12 mouse cellular contexts compared by ENCODE assay signal in the genomic region with DNA sequence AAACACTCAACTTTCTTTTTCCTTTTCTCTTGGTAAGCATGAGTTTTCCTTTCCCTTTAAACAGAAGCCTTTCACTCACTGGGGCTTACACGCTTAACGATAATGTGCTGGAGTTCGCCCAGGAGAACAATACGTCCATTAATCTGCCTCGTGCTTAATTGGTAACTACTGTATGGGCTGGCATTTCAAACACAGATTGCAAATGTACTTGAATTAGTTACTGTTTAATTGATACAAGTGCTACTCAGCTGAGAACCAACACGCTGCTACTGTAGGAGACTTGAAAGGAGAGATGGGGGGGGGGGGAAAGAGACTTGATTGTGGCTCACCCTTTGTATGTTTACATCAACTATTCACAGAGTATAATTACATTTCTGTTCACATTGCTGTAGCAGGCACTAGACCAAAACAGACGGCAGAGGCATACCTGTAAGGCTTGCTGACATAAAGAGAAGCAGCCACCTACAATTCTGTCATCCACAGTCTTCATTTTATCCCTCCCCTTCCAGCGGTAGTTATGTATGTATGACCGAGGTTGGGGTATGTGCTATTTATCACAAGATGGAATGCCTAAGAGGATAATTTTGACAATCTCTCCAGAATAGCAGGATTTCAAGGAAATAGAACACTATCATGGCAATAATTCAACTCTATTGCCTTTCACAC.
DNase-seq lines count a peak whose midpoint lies in the region; ATAC-seq lines count a peak whose summit lies in the region.
"Had no signal": no experiment of that assay in that cellular context is flagged by ENCODE, and none has a peak within 500 bp of the region (broad histone marks: within the 10 kb centered on the region; RNA-seq: fewer than 3 reads in every experiment).

No protein-coding gene starts in this region.

- WGBS in embryonic facial prominence, embryonic 11.5 days, result 44% methylated on average over 9 of the region's 9 CpGs
- WGBS in embryonic facial prominence, embryonic 10.5 days, result 47% methylated on average over 9 of the region's 9 CpGs
- 46% methylated on average over 9 of the region's 9 CpGs for WGBS in midbrain, embryonic 14.5 days
- 79% methylated on average over 9 of the region's 9 CpGs for WGBS in midbrain, embryonic 11.5 days
- 25% methylated on average over 9 of the region's 9 CpGs for WGBS in kidney, embryonic 15.5 days
- 40% methylated on average over 9 of the region's 9 CpGs for WGBS in stomach, embryonic 16.5 days

- no peak; the same call in 1 of the 2 replicates for ATAC-seq in embryonic facial prominence, embryonic 11.5 days (replicated peaks; ENCODE audit: insufficient number of reproducible peaks, low FRiP score, low TSS enrichment, low read depth)
- no peak for ATAC-seq in midbrain, embryonic 14.5 days (ENCODE audit: low FRiP score, low TSS enrichment)
- ATAC-seq in midbrain, embryonic 11.5 days (ENCODE audit: low FRiP score), result no peak
- ATAC-seq in kidney, embryonic 15.5 days (replicated peaks; ENCODE audit: low FRiP score), result peak; percentile 77
- ATAC-seq in stomach, embryonic 16.5 days (ENCODE audit: insufficient read depth, low FRiP score), result 0 out of 2 replicates have a peak, but pooled peaks have one; percentile 36
- ATAC-seq: liver, postnatal 0 days had no signal

- no peaks in the 10 kb centered on the region for H3K9me3 ChIP-seq in embryonic facial prominence, embryonic 11.5 days (replicated peaks; ENCODE audit: control insufficient read depth, low read length)
- no peaks in the 10 kb centered on the region for H3K9me3 ChIP-seq in embryonic facial prominence, embryonic 10.5 days
- H3K9me3 ChIP-seq in midbrain, embryonic 14.5 days (ENCODE audit: control insufficient read depth, low read length), result no peaks in the 10 kb centered on the region
- H3K9me3 ChIP-seq in midbrain, embryonic 11.5 days (ENCODE audit: control insufficient read depth, low read length), result no peaks in the 10 kb centered on the region
- no peaks in the 10 kb centered on the region for H3K9me3 ChIP-seq in kidney, embryonic 15.5 days (replicated peaks)
- no peaks in the 10 kb centered on the region for H3K9me3 ChIP-seq in stomach, embryonic 16.5 days (replicated peaks; ENCODE audit: control insufficient read depth, low read length)
- H3K9me3 ChIP-seq: embryonic facial prominence, embryonic 12.5 days; heart, embryonic 15.5 days had no signal

- H3K36me3 ChIP-seq in embryonic facial prominence, embryonic 11.5 days (replicated peaks; ENCODE audit: control insufficient read depth, insufficient read depth, low read depth, low read length), result no peaks in the 10 kb centered on the region
- no peaks in the 10 kb centered on the region for H3K36me3 ChIP-seq in embryonic facial prominence, embryonic 10.5 days (replicated peaks)
- no peaks in the 10 kb centered on the region for H3K36me3 ChIP-seq in midbrain, embryonic 14.5 days (ENCODE audit: control insufficient read depth, insufficient read depth, low read length)
- H3K36me3 ChIP-seq in midbrain, embryonic 11.5 days (ENCODE audit: control insufficient read depth, insufficient read depth, low read length), result no peaks in the 10 kb centered on the region
- no peaks in the 10 kb centered on the region for H3K36me3 ChIP-seq in kidney, embryonic 15.5 days
- H3K36me3 ChIP-seq in stomach, embryonic 16.5 days (ENCODE audit: control insufficient read depth, insufficient read depth, low read length), result no peaks in the 10 kb centered on the region
- H3K36me3 ChIP-seq: embryonic facial prominence, embryonic 12.5 days; heart, embryonic 15.5 days had no signal

- H3K4me1 ChIP-seq in embryonic facial prominence, embryonic 11.5 days (ENCODE audit: control insufficient read depth, insufficient read depth, low read length), result no peaks in the 10 kb centered on the region; the same call in 1 of the 2 replicates
- H3K4me1 ChIP-seq in embryonic facial prominence, embryonic 10.5 days, result peaks cover 45% of the 10 kb centered on the region
- peaks cover 3% of the 10 kb centered on the region; the same call in 1 of the 2 replicates for H3K4me1 ChIP-seq in midbrain, embryonic 14.5 days (ENCODE audit: control insufficient read depth, insufficient read depth, low read length)
- no peaks in the 10 kb centered on the region for H3K4me1 ChIP-seq in midbrain, embryonic 11.5 days (ENCODE audit: control insufficient read depth, insufficient read depth, low read length)
- H3K4me1 ChIP-seq in kidney, embryonic 15.5 days, result peaks cover 43% of the 10 kb centered on the region
- 0 out of 2 replicates have a peak, but pooled peaks cover 7% of the 10 kb centered on the region for H3K4me1 ChIP-seq in stomach, embryonic 16.5 days (ENCODE audit: control insufficient read depth, insufficient read depth, low read length)

- H3K4me3 ChIP-seq in embryonic facial prominence, embryonic 11.5 days (ENCODE audit: low read depth, low read length), result no peak overlapping the region
- no peak overlapping the region for H3K4me3 ChIP-seq in embryonic facial prominence, embryonic 10.5 days
- no peak overlapping the region for H3K4me3 ChIP-seq in midbrain, embryonic 14.5 days (replicated peaks; ENCODE audit: low read depth, low read length)
- H3K4me3 ChIP-seq in midbrain, embryonic 11.5 days (ENCODE audit: low read depth, low read length), result no peak overlapping the region
- H3K4me3 ChIP-seq in kidney, embryonic 15.5 days (replicated peaks), result no peak overlapping the region
- H3K4me3 ChIP-seq in stomach, embryonic 16.5 days (replicated peaks; ENCODE audit: low read length), result no peak overlapping the region
- H3K4me3 ChIP-seq: embryonic facial prominence, embryonic 12.5 days; heart, embryonic 15.5 days had no signal

- H3K4me2 ChIP-seq in embryonic facial prominence, embryonic 11.5 days (ENCODE audit: low read depth, low read length), result no peak overlapping the region
- H3K4me2 ChIP-seq in midbrain, embryonic 14.5 days (ENCODE audit: low read length), result no peak overlapping the region
- H3K4me2 ChIP-seq in midbrain, embryonic 11.5 days, result no peak overlapping the region
- no peak overlapping the region for H3K4me2 ChIP-seq in kidney, embryonic 15.5 days
- H3K4me2 ChIP-seq in stomach, embryonic 16.5 days (ENCODE audit: low read depth, low read length), result no peak overlapping the region
- H3K4me2 ChIP-seq: embryonic facial prominence, embryonic 12.5 days; heart, embryonic 15.5 days had no signal

- peak; percentile 22 for DNase-seq in embryonic facial prominence, embryonic 11.5 days (ENCODE audit: low spot score)
- no peak for DNase-seq in embryonic facial prominence, embryonic 10.5 days (ENCODE audit: low spot score)
- peak; percentile 53 for DNase-seq in midbrain, embryonic 14.5 days
- DNase-seq in midbrain, embryonic 11.5 days (ENCODE audit: low spot score, missing footprints), result no peak
- no peak for DNase-seq in gastrocnemius, postnatal 25 days
- DNase-seq in thymus, postnatal 14 days, result no peak
- DNase-seq: liver, postnatal 0 days; thymus, adult 2 months had no signal

- H3K27me3 ChIP-seq in embryonic facial prominence, embryonic 11.5 days (ENCODE audit: control insufficient read depth, insufficient read depth, low read length), result no peaks in the 10 kb centered on the region
- no peaks in the 10 kb centered on the region for H3K27me3 ChIP-seq in embryonic facial prominence, embryonic 10.5 days (replicated peaks; ENCODE audit: low read depth, poor library complexity, severe bottlenecking)
- H3K27me3 ChIP-seq in midbrain, embryonic 14.5 days (ENCODE audit: control insufficient read depth, insufficient read depth, low read length), result no peaks in the 10 kb centered on the region
- H3K27me3 ChIP-seq in midbrain, embryonic 11.5 days (ENCODE audit: control insufficient read depth, insufficient read depth, low read length), result no peaks in the 10 kb centered on the region
- no peaks in the 10 kb centered on the region for H3K27me3 ChIP-seq in kidney, embryonic 15.5 days
- H3K27me3 ChIP-seq in stomach, embryonic 16.5 days (ENCODE audit: control insufficient read depth, insufficient read depth, low read length), result no peaks in the 10 kb centered on the region
- H3K27me3 ChIP-seq: embryonic facial prominence, embryonic 12.5 days; heart, embryonic 15.5 days had no signal

- H3K27ac ChIP-seq in embryonic facial prominence, embryonic 11.5 days (replicated peaks; ENCODE audit: low read depth, low read length), result no peak overlapping the region
- no peak overlapping the region for H3K27ac ChIP-seq in embryonic facial prominence, embryonic 10.5 days (replicated peaks)
- H3K27ac ChIP-seq in midbrain, embryonic 14.5 days (replicated peaks; ENCODE audit: low read depth, low read length), result no peak overlapping the region
- H3K27ac ChIP-seq in midbrain, embryonic 11.5 days (ENCODE audit: low read depth, low read length), result no peak overlapping the region
- peak overlapping the region; percentile 69 for H3K27ac ChIP-seq in kidney, embryonic 15.5 days
- H3K27ac ChIP-seq in stomach, embryonic 16.5 days (ENCODE audit: low read length), result no peak overlapping the region
- H3K27ac ChIP-seq: embryonic facial prominence, embryonic 12.5 days; heart, embryonic 15.5 days had no signal

- no peak overlapping the region for H3K9ac ChIP-seq in embryonic facial prominence, embryonic 11.5 days (replicated peaks; ENCODE audit: low read length)
- no peak overlapping the region for H3K9ac ChIP-seq in midbrain, embryonic 14.5 days (replicated peaks; ENCODE audit: low read length)
- H3K9ac ChIP-seq in midbrain, embryonic 11.5 days (ENCODE audit: low read length), result no peak overlapping the region
- H3K9ac ChIP-seq in kidney, embryonic 15.5 days, result no peak overlapping the region
- H3K9ac ChIP-seq in stomach, embryonic 16.5 days (ENCODE audit: low read length), result no peak overlapping the region
- H3K9ac ChIP-seq: embryonic facial prominence, embryonic 12.5 days; heart, embryonic 15.5 days; liver, postnatal 0 days had no signal

Comparison
In these comparisons a context has a peak if more than half of its experiments do, and no peak if none do; other contexts are left out.
1. DNase-seq: peak in embryonic facial prominence, embryonic 11.5 days (single experiment) and midbrain, embryonic 14.5 days (single experiment); none in embryonic facial prominence, embryonic 10.5 days (single experiment), midbrain, embryonic 11.5 days (single experiment), gastrocnemius, postnatal 25 days (single experiment) and thymus, postnatal 14 days (single experiment).
2. ATAC-seq: peak in kidney, embryonic 15.5 days (single experiment) and stomach, embryonic 16.5 days (single experiment); none in embryonic facial prominence, embryonic 11.5 days (single experiment), midbrain, embryonic 14.5 days (single experiment) and midbrain, embryonic 11.5 days (single experiment).